Mouse (Mus musculus): Measurements from ENCODE around the gene Cmc2. TPM values are rescaled to one million over a fixed set of nuclear protein-coding genes. Genes with fewer than 3 reads are reported as not detected.
A peak's percentile ranks its signal among the peaks of the same experiment; 100 is the strongest.

The Cmc2 gene
- total RNA-seq, 2 experiments from 2014 or later: 25.3 to 27.7 TPM

- no peak for DNase-seq
- intact Hi-C loops (cut with DNase I; ENCODE audit: low total_unique reads): no loop called here
Observed at GRCm38 (mm10) chr8:116923526-116923925, 2.3 kb upstream of the Cmc2 start.

GRCm38 (mm10) chr8:116922060-116922757, 954 bp upstream of the Cmc2 start:
- intact Hi-C loops (cut with DNase I; ENCODE audit: low total_unique reads): no loop called here
- no peak for DNase-seq

- intact Hi-C loops (cut with DNase I; ENCODE audit: low total_unique reads): no loop called here
- DNase-seq: no peak
Observed at GRCm38 (mm10) chr8:116921005-116921336, 284 bp downstream of the Cmc2 start.

GRCm38 (mm10) chr8:116905836-116906235, 15.4 kb downstream of the Cmc2 start:
- DNase-seq: no peak
- intact Hi-C loops (cut with DNase I; ENCODE audit: low total_unique reads): no loop called here

GRCm38 (mm10) chr8:116905252-116905651, 16.0 kb downstream of the Cmc2 start:
- DNase-seq: no peak
- intact Hi-C loops (cut with DNase I; ENCODE audit: low total_unique reads): no loop called here

- intact Hi-C loops (cut with DNase I; ENCODE audit: low total_unique reads): no loop called here
- DNase-seq: no peak
Observed at GRCm38 (mm10) chr8:116904736-116905135, 16.5 kb downstream of the Cmc2 start.

GRCm38 (mm10) chr8:116895521-116895920, 25.7 kb downstream of the Cmc2 start:
- intact Hi-C loops (cut with DNase I; ENCODE audit: low total_unique reads): no loop called here
- DNase-seq: no peak

- DNase-seq: no peak
- intact Hi-C loops (cut with DNase I; ENCODE audit: low total_unique reads): no loop called here
Observed at GRCm38 (mm10) chr8:116893938-116894337, 27.3 kb downstream of the Cmc2 start.

- no peak for DNase-seq
- intact Hi-C loops (cut with DNase I; ENCODE audit: low total_unique reads): no loop called here
Observed at GRCm38 (mm10) chr8:116892636-116893035, 28.6 kb downstream of the Cmc2 start.

GRCm38 (mm10) chr8:116892130-116892529, 29.1 kb downstream of the Cmc2 start:
- DNase-seq: no peak
- intact Hi-C loops (cut with DNase I; ENCODE audit: low total_unique reads): no loop called here

GRCm38 (mm10) chr8:116891446-116891845, 29.8 kb downstream of the Cmc2 start:
- DNase-seq: no peak
- intact Hi-C loops (cut with DNase I; ENCODE audit: low total_unique reads): no loop called here

- peak; percentile 24 for DNase-seq
- intact Hi-C loops (cut with DNase I; ENCODE audit: low total_unique reads): no loop called here
Observed at GRCm38 (mm10) chr8:116887813-116888212, 33.4 kb downstream of the Cmc2 start.

GRCm38 (mm10) chr8:116881396-116881795, 39.9 kb downstream of the Cmc2 start:
- no peak for DNase-seq
- intact Hi-C loops (cut with DNase I; ENCODE audit: low total_unique reads): no loop called here

- intact Hi-C loops (cut with DNase I; ENCODE audit: low total_unique reads): loop anchor here (10.0 kb wide), 1 partner anchor 101 kb away; no protein-coding TSS in a partner anchor
- no peak for DNase-seq
Observed at GRCm38 (mm10) chr8:116875798-116876450, 45.3 kb downstream of the Cmc2 start.

- intact Hi-C loops (cut with DNase I; ENCODE audit: low total_unique reads): loop anchor here (10.0 kb wide), 1 partner anchor 99 kb away; no protein-coding TSS in a partner anchor
- DNase-seq: no peak
Observed at GRCm38 (mm10) chr8:116873986-116874385, 47.3 kb downstream of the Cmc2 start.

- no peak for DNase-seq
- intact Hi-C loops (cut with DNase I; ENCODE audit: low total_unique reads): loop anchor here (10.0 kb wide), 1 partner anchor 99 kb away; no protein-coding TSS in a partner anchor
Observed at GRCm38 (mm10) chr8:116873586-116873985, 47.7 kb downstream of the Cmc2 start.

- intact Hi-C loops (cut with DNase I; ENCODE audit: low total_unique reads): loop anchor here (10.0 kb wide), 1 partner anchor 98 kb away; no protein-coding TSS in a partner anchor
- DNase-seq: no peak
Observed at GRCm38 (mm10) chr8:116872761-116873342, 48.4 kb downstream of the Cmc2 start.

GRCm38 (mm10) chr8:116868699-116869098, 52.6 kb downstream of the Cmc2 start:
- DNase-seq: peak; percentile 39
- intact Hi-C loops (cut with DNase I; ENCODE audit: low total_unique reads): loop anchor here (10.0 kb wide), 1 partner anchor 394 kb away; no protein-coding TSS in a partner anchor

GRCm38 (mm10) chr8:116867321-116867720, 53.9 kb downstream of the Cmc2 start:
- no peak for DNase-seq
- intact Hi-C loops (cut with DNase I; ENCODE audit: low total_unique reads): loop anchor here (10.0 kb wide), 1 partner anchor 393 kb away; no protein-coding TSS in a partner anchor

- intact Hi-C loops (cut with DNase I; ENCODE audit: low total_unique reads): loop anchor here (10.0 kb wide), 1 partner anchor 392 kb away; no protein-coding TSS in a partner anchor
- DNase-seq: peak; percentile 30
Observed at GRCm38 (mm10) chr8:116866118-116866903, 54.9 kb downstream of the Cmc2 start.

All from gastrocnemius, postnatal 14 days (tissue).